Mouse (Mus musculus) T-helper 1 cell (primary cell): ENCODE measurements around the gene Cyp2b23.
"Not testable (repeated sequence)": the region's sequence is repeated elsewhere in the genome, so short reads cannot be mapped to it uniquely, and the experiment has no call there.

Experiments
- in situ Hi-C: fragments of 300-600 bp; cut with MboI, MseI; formaldehyde crosslinking; loops from one replicate; pipeline ENCODE4 v1.15.1; 2025; ENCODE audit warnings: high pct_unique_total_duplicates

The Cyp2b23 gene

DNA sequence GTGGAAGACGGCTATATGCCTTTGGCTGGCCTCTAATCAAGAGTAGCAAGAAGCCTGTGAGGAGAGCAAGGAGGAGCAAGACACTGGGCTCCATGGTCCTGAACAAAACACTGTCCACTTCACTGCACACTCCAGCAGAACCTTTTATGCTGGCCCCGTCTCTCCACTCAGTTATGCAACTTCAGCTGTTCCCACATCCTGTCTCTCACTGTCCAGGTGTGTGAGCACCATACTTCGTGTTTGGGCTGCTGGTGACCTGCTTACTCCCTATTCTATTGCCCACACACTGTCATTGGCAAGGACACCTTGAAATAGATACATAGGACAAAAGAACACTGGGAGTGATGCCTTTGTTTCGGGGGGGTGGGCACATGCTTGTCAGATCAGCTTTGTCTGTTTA lies at the start of gene Cyp2b23:
Gene Cyp2b23, minus strand, starts transcription at position 101 of the 400 bp plus-strand sequence.
- in situ Hi-C loops = no loop called here

- in situ Hi-C loops = no loop called here
Measured at GRCm38 (mm10) chr7:26711061-26711460, 24.8 kb upstream of the Cyp2b23 start.

GRCm38 (mm10) chr7:26707061-26707460 lies 20.8 kb upstream of the Cyp2b23 start:
- in situ Hi-C loops = no loop called here

DNA sequence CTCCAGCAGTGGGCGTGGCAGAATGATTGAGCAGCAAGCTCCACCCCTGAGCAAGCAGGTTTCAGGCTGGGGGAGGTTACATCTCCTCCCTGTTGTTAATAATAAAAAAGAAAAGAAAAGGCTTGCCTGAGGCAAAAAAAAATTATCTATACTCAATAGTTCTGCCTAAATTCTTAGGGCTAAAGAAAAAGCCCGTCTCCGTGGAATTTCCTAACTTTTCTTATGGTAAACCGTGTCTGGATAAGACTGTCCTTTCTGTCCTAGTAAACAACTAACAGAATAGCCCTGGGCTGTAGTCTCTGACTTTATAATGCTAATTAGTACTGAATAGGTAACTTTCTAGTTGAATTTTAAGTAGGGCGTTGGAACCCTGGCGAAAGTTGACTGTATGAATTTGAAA lies 20.0 kb upstream of the Cyp2b23 start:
- in situ Hi-C loops = not testable (repeated sequence)

- in situ Hi-C loops = no loop called here
Measured at GRCm38 (mm10) chr7:26700151-26700550, 13.9 kb upstream of the Cyp2b23 start.

GRCm38 (mm10) chr7:26685713-26686112 lies 524 bp downstream of the Cyp2b23 start:
- in situ Hi-C loops = no loop called here

DNA sequence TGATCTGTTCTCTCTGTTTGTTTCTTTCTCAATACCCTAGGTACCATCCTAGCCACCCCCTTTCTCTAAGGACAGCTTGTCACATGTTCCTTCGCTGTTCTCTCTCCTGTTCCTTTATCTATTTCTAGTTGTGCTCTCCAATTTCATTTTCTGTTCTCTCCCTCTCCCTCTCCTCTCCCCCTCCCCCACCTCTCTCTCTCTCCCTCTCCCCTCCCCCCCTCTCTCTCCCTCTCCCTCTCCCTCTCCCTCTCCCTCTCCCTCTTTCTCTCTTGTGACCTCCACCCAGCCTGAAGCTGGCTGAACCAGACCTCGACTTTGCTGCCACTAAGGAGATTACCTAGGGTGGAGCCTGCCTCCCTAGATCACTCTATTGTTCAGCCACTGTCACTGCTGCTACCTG lies 18.8 kb downstream of the Cyp2b23 start:
- in situ Hi-C loops = not testable (repeated sequence)

DNA sequence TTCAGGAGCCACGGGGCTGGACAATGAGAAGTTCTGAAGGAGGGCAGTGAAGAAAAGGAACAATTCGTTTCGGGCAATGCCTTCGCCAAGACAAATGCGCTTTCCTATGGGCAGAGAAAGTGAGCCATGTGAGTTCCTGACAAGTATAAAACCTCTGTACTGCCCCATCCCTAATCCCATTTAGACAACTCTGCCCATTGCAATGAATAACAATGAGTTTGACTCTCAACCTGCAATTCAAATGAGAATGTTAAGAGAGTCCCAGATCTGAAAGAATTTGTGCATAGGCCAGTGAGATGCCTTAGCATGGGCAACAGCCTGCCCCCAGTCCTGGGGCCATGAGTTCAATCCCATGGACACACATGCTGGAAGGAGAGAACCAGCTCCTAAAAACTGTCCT lies 20.2 kb downstream of the Cyp2b23 start:
- in situ Hi-C loops = no loop called here

GRCm38 (mm10) chr7:26618364-26618763 lies 67.9 kb downstream of the Cyp2b23 start, which contains the start of gene Vmn1r185:
Gene Vmn1r185, minus strand, starts transcription at chr7:26618464.
- in situ Hi-C loops = not testable (repeated sequence)
